Mouse (Mus musculus) MEL (cell line): Measurements from ENCODE around the gene Nexn.

Experiments used
- BHLHE40 ChIP-seq: IDR thresholded peaks from 2 replicates; pipeline ENCODE4 v1.6.1; 2012; ENCODE audit warnings: low read depth, mild to moderate bottlenecking, inconsistent platforms, low read length, improper control_type of control experiment, borderline replicate concordance
- CTCF ChIP-seq, 3 experiments: IDR thresholded peaks in 2 of 3; conservative IDR thresholded peaks in 1 of 3; 2 replicates each; pipeline ENCODE4 v1.5.1; 2011 to 2012; ENCODE audit warnings: low read length in 3 of 3, low read depth in 2 of 3, mild to moderate bottlenecking in 2 of 3, improper control_type of control experiment in 1 of 3, inconsistent platforms in 1 of 3, mixed read lengths in 1 of 3, moderate library complexity in 1 of 3; ENCODE audit not compliant: control insufficient read depth in 1 of 3, insufficient read depth in 1 of 3, poor library complexity in 1 of 3, severe bottlenecking in 1 of 3
- E2F4 ChIP-seq: IDR thresholded peaks from 2 replicates; pipeline ENCODE4 v1.6.1; 2011; ENCODE audit warnings: low read depth, low read length, improper control_type of control experiment, borderline replicate concordance
- EP300 ChIP-seq, 2 experiments: IDR thresholded peaks; 2 replicates each; pipeline ENCODE4 v1.6.1; 2011; ENCODE audit warnings: improper control_type of control experiment in 2 of 2, low read length in 2 of 2, low read depth in 1 of 2, mild to moderate bottlenecking in 1 of 2
- GATA1 ChIP-seq: IDR thresholded peaks from 2 replicates; pipeline ENCODE4 v1.6.1; 2011; ENCODE audit warnings: low read depth, low read length, improper control_type of control experiment
- KAT2A ChIP-seq: conservative IDR thresholded peaks from 2 replicates; pipeline ENCODE4 v1.6.1; 2012; ENCODE audit warnings: low read depth, low read length, improper control_type of control experiment, inconsistent platforms
- MEF2A ChIP-seq: IDR thresholded peaks from 2 replicates; pipeline ENCODE4 v1.6.1; 2014; ENCODE audit warnings: low read depth, mild to moderate bottlenecking, inconsistent platforms, low read length, improper control_type of control experiment; ENCODE audit not compliant: poor library complexity, insufficient replicate concordance, severe bottlenecking; ENCODE audit errors: extremely low read depth
- MYC ChIP-seq: IDR thresholded peaks from 2 replicates; pipeline ENCODE4 v1.6.1; 2011; ENCODE audit warnings: low read depth, mild to moderate bottlenecking, low read length, improper control_type of control experiment, moderate library complexity
- POLR2A ChIP-seq, 2 experiments: IDR thresholded peaks; 2 replicates each; pipeline ENCODE4 v1.6.1; 2011 to 2012; ENCODE audit warnings: low read length in 2 of 2, mild to moderate bottlenecking in 2 of 2, control low read depth in 1 of 2, improper control_type of control experiment in 1 of 2, low read depth in 1 of 2, moderate library complexity in 1 of 2; ENCODE audit not compliant: control insufficient read depth in 1 of 2, insufficient read depth in 1 of 2, poor library complexity in 1 of 2
- POLR2AphosphoS2 ChIP-seq: IDR thresholded peaks from 2 replicates; pipeline ENCODE4 v1.6.1; 2011; ENCODE audit warnings: low read length, improper control_type of control experiment
- USF1 ChIP-seq: IDR thresholded peaks from 2 replicates; pipeline ENCODE4 v1.6.1; 2014; ENCODE audit warnings: low read depth, mild to moderate bottlenecking, inconsistent platforms, low read length, improper control_type of control experiment, moderate library complexity
- ZKSCAN1 ChIP-seq: IDR thresholded peaks from 2 replicates; pipeline ENCODE4 v1.6.1; 2012; ENCODE audit warnings: low read depth, mild to moderate bottlenecking, inconsistent platforms, low read length, improper control_type of control experiment, moderate library complexity
- ZMIZ1 ChIP-seq: IDR thresholded peaks from 2 replicates; pipeline ENCODE4 v1.6.1; 2012; ENCODE audit warnings: low read depth, mild to moderate bottlenecking, inconsistent platforms, low read length, improper control_type of control experiment, moderate library complexity

GRCm38 (mm10) chr3:152304093-152304815, 38.1 kb upstream of the Nexn start:
- TF ChIP-seq E2F4 (no peak), EP300 (IDR thresholded peaks at IDR 0.05; ENCODE audit: low read depth in 1 of 2, low read length in 2 of 2) (no peak), BHLHE40 (no peak), USF1 (no peak), CTCF (IDR thresholded peaks at IDR 0.05 in 2 of 3, conservative IDR thresholded peaks at IDR 0.05 in 1 of 3; ENCODE audit: control insufficient read depth in 1 of 3, insufficient read depth in 1 of 3, low read depth in 2 of 3, low read length in 3 of 3, poor library complexity in 1 of 3, severe bottlenecking in 1 of 3) (no peak), MEF2A (no peak), GATA1 (no peak), MYC (no peak), ZKSCAN1 (no peak), POLR2A (IDR thresholded peaks at IDR 0.05; ENCODE audit: control insufficient read depth in 1 of 2, insufficient read depth in 1 of 2, low read depth in 1 of 2, low read length in 2 of 2, poor library complexity in 1 of 2) (no peak), ZMIZ1 (no peak), POLR2AphosphoS2 (no peak), KAT2A (no peak)
